Mouse (Mus musculus) kidney, adult 10 weeks (tissue): ENCODE measurements around the gene Creb3l1. TPM values are rescaled to one million over a fixed set of nuclear protein-coding genes. Genes with fewer than 3 reads are reported as not detected.

Source experiments
- polyA plus RNA-seq: library from polyadenylated mRNA; stranded (reverse); fragments of 350-450 nt; fragmentation: Illumina TruSeq; extraction: RNeasy Lipid Tissue Mini Kit (QIAGEN cat#74804); gene quantifications from one replicate; pipeline ENCODE4 v1.2.3, GENCODE M21; 2014; ENCODE audit warnings: low read depth, low replicate concordance

Gene Creb3l1
- 5.8 TPM for polyA plus RNA-seq

GRCm38 (mm10) chr2:92024274-92024672 is at the start of gene Creb3l1:
Creb3l1 (minus strand) TSS chr2:92024502.

DNA sequence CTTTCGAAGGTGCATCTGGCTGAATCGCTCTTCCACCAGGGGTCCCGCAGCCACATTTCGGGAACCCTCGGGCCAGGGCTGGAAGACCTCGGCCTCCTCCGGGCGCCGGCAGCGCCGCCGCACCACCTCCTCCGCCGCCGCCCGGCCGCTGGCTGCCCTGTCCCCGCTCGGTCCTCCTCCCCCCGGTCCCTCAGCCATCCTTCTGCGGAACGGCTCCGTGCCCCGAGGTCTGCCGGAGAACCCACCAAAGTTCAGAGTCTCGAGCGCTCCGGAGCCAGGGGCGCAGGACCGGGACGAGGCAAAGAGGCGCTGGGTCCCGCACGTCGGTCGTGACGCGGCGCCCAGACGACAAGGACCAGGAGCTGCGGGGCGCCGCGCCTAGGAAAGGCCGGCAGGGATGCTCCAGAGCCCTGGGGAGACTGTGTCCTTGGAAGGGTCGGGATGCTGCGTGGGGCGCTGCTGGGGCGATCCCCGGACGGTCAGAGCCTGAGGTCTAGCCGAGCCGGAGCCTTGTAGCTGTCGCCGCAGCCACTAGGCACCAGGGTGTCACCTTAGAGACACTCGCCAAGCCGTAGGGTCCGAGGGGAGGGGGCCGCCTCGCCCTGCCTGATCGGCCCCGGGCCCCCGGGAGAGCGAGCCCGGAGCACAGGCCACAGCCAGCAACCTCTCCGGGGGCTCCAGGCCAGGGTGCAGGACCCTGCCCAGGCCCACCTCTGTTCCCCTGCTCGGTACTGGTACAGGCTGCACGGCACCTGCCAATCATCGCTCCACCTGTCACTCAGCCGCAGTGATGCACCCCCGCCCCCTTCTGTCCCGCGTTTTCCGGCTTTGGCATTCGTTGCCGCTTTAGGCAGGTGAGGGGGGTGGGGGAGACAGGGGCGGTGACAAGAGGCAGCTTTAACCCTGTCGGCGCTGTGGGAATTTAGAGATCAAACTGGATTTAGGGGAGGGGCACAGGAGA is 48.4 kb downstream of the Creb3l1 start, which contains the start of gene Dgkz:
Dgkz (minus strand) TSS at position 284 of the 961 bp plus-strand sequence.

GRCm38 (mm10) chr2:91945483-91945882 is 78.8 kb downstream of the Creb3l1 start, which contains the start of gene Gm9821:
Gm9821 (plus strand) TSS chr2:91945703.

Other genes with a start within 250 kb of the Creb3l1 start
- gene Chrm4, start 97.3 kb downstream of the Creb3l1 start, polyA plus RNA-seq, result not detected
- 1.8 TPM for gene Mdk, start 92.2 kb downstream of the Creb3l1 start, polyA plus RNA-seq
- not detected for gene Gm9821, start 78.8 kb downstream of the Creb3l1 start, polyA plus RNA-seq
- 0.93 TPM for gene Dgkz, start 48.6 kb downstream of the Creb3l1 start, polyA plus RNA-seq
- gene Phf21a, start 68.6 kb upstream of the Creb3l1 start, polyA plus RNA-seq, result 38.3 TPM